Mouse (Mus musculus) hindbrain, postnatal 0 days (tissue): ENCODE data around the gene Lonp2. TPM values are rescaled to one million over a fixed set of nuclear protein-coding genes. Genes with fewer than 3 reads are reported as not detected.

ENCODE experiments used
- ATAC-seq: fragments of 200-750 bp; cut with Nextera tagmentation; 2 replicates; pipeline ENCODE4 v1.8.0; 2017; ENCODE audit warnings: mild to moderate bottlenecking, moderate TSS enrichment, moderate library complexity
- DNase-seq: peaks from one replicate; pipeline ENCODE4 v3.0.0-alpha.2; 2015; ENCODE audit warnings: low spot score
- H3K27ac ChIP-seq: fragments of 300-500 bp; sonication (generic); 2 replicates; pipeline ENCODE4 v1.5.1; 2014; ENCODE audit warnings: mild to moderate bottlenecking
- H3K27me3 ChIP-seq: fragments of 300-500 bp; sonication (generic); 2 replicates; pipeline ENCODE4 v1.6.1; 2014; ENCODE audit warnings: low read length, mixed read lengths; ENCODE audit not compliant: insufficient read depth
- H3K36me3 ChIP-seq: fragments of 300-500 bp; sonication (generic); 2 replicates; pipeline ENCODE4 v1.6.1; 2014; ENCODE audit warnings: low read length, mixed read lengths; ENCODE audit not compliant: insufficient read depth
- H3K4me1 ChIP-seq: fragments of 300-500 bp; sonication (generic); 2 replicates; pipeline ENCODE4 v1.6.1; 2014; ENCODE audit warnings: antibody characterized with exemption, low read length, mixed read lengths; ENCODE audit not compliant: insufficient read depth
- H3K4me2 ChIP-seq: fragments of 300-500 bp; sonication (generic); 2 replicates; pipeline ENCODE4 v1.6.1; 2014; ENCODE audit warnings: low read depth, mild to moderate bottlenecking, low read length, moderate library complexity, mixed read lengths
- H3K4me3 ChIP-seq: fragments of 300-500 bp; sonication (generic); 2 replicates; pipeline ENCODE4 v1.5.1; 2014; ENCODE audit warnings: low read length
- H3K9ac ChIP-seq: fragments of 300-500 bp; sonication (generic); replicated peaks from 2 replicates; pipeline ENCODE4 v1.6.1; 2014; ENCODE audit warnings: mild to moderate bottlenecking, low read length, moderate library complexity, mixed read lengths
- H3K9me3 ChIP-seq: fragments of 300-500 bp; sonication (generic); 2 replicates; pipeline ENCODE4 v1.6.1; 2016; ENCODE audit warnings: low read length, mixed read lengths
- CTCF ChIP-seq: IDR thresholded peaks from 2 replicates; pipeline ENCODE4 v1.5.1; 2016; ENCODE audit warnings: antibody characterized with exemption, control low read depth, low read depth
- WGBS: fragments of 180-500 bp; shearing (Covaris S2); extraction: QIAGEN DNeasy Blood & Tissue Kit; methylation state at CpG from one replicate; pipeline ENCODE4 v1.1.7; 2014; 5-methylcytosine and 5-hydroxymethylcytosine counted together
- polyA plus RNA-seq: library from polyadenylated mRNA; unstranded; fragments of >200 nt; fragmentation: Nextera tagmentation; extraction: Ambion mirVana; gene quantifications from 2 replicates; pipeline ENCODE4 v1.2.1, GENCODE M21; 2015
- total RNA-seq: library from RNA; depleted of rRNA; stranded (reverse); fragments of >200 nt; gene quantifications from 2 replicates; pipeline ENCODE4 v1.2.3, GENCODE M21; 2014

Gene Lonp2
- total and polyA plus RNA-seq, 2 experiments from 2014 or later = 58.8 to 65.2 TPM

DNA sequence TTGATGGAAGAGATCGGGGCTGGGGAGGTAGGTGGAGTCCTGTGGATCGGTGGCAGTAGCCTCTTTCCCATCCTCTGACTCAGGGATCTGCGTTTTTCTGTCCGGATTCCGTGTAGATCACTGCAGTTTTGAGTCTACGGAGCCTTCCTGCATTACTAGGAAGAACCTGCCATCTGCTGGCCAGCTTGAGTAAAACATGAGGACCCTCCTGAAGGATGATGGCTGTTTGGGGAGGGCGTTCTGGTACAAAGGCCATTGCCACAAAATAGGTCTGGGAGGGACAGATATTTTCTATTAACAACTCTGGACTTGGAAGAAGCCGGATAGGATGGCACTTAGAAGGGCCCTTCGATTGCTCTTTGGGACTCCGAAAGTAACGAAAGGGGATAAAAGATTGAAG lies 38.7 kb upstream of the Lonp2 start:
- H3K9ac ChIP-seq = 0 out of 2 replicates have a peak overlapping the region, but pooled peaks have one; percentile 10
- peak; percentile 77 for ATAC-seq
- no peaks in the 10 kb centered on the region for H3K9me3 ChIP-seq
- peak overlapping the region; percentile 57; the same call in 1 of the 2 replicates for H3K27ac ChIP-seq
- H3K36me3 ChIP-seq = no peaks in the 10 kb centered on the region
- peak; percentile 96 for DNase-seq
- TF ChIP-seq CTCF = peak; percentile 86
- H3K4me2 ChIP-seq = peak overlapping the region; percentile 72
- H3K4me1 ChIP-seq = no peaks in the 10 kb centered on the region
- no peaks in the 10 kb centered on the region for H3K27me3 ChIP-seq
- 3% methylated on average over 11 of the region's 11 CpGs for WGBS
- peak overlapping the region; percentile 38 for H3K4me3 ChIP-seq

DNA sequence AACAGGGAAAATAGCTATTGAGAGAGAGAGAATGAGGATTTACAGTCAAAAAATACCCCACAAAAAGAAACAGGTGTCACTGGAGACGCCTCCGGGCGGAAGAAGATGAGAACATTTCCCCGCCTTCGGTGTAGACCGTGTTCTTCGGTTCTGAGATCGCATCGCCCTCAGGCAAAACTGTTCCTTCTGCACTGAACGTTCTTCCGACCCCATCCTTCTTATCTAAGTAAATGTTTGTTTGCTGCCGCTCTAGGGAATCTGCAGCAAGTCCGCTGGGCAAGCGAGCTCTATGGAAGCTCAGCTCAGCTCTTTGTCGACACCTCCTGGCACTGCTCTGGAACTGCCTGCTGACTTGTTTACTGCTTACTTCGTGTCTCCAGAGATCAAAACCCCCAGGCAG lies 38.3 kb upstream of the Lonp2 start:
- DNase-seq = peak; percentile 95
- 2% methylated on average over 16 of the region's 16 CpGs for WGBS
- Histone ChIP-seq H3K27me3 (no peaks in the 10 kb centered on the region), H3K4me2 (peak overlapping the region; percentile 72), H3K27ac (peak overlapping the region; percentile 57; the same call in 1 of the 2 replicates), H3K36me3 (no peaks in the 10 kb centered on the region), H3K9ac (0 out of 2 replicates have a peak overlapping the region, but pooled peaks have one; percentile 10), H3K9me3 (no peaks in the 10 kb centered on the region), H3K4me3 (peak overlapping the region; percentile 38), H3K4me1 (no peaks in the 10 kb centered on the region)
- TF ChIP-seq CTCF = peak; percentile 95
- ATAC-seq = peak; percentile 80

DNA sequence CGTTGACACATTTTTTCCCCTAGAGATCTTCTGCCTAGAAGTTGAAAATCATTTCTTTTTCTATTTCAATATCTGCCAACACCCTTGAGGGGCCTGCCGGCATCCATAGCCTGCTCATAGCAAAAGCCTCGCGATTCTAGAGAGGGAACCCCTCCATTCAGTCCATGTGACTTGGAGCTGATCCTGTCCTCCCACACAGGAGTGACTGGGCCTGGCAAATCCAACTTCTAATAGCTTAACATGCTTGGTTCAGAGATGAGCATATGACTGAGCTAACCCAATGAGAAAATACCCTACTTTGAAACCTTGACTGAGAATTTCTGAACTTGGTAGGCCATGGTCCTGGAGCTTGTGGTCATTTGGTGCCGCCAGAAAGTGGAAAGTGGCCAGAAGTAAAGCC lies 37.8 kb upstream of the Lonp2 start:
- no peak for TF ChIP-seq CTCF
- Histone ChIP-seq H3K27ac (0 out of 2 replicates have a peak overlapping the region, but pooled peaks have one; percentile 57), H3K27me3 (no peaks in the 10 kb centered on the region), H3K9ac (no peak overlapping the region), H3K36me3 (no peaks in the 10 kb centered on the region), H3K4me3 (no peak overlapping the region), H3K4me2 (no peak overlapping the region), H3K4me1 (no peaks in the 10 kb centered on the region), H3K9me3 (no peaks in the 10 kb centered on the region)
- ATAC-seq (no peak), DNase-seq (peak; percentile 3)
- WGBS = 40% methylated on average over 5 of the region's 5 CpGs

DNA sequence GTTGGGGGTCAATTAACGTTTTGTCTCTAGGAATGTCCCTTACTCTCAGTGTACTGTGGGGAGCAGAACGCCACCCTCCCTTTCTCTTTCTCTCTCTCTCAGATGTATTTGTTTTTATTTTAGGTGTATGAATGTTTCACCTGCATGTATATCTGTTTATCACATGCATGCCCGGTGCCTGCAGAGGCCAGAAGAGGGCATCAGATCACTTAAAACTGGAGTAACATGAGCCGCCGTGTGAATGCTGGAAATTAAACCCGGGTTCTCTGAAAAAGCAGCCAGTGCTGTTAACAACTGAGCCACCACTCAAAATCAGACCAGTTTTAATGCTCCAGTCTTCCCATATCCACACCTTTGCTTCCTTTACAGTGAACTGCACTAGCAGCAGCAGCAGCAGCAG lies 37.2 kb upstream of the Lonp2 start:
- peak; percentile 51 for DNase-seq

DNA sequence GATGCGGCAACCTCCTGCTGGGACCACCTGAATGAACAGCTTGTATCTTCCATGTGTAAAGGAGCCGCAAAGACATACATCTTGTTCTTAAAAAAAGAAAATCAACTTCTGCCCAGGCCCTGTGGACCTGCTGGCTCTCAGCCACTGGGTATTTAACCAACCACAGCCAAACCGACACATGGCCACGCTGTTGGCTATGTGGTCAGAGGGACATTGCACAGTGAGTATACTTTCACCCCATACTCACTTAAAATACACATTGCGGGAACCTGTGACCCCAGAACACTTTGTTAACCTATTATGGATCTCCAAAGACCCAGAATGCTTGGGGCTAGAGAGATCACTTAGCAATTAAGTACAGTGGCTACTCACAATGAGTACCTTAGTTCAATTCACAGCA lies 35.5 kb upstream of the Lonp2 start:
- no peak overlapping the region for H3K27ac ChIP-seq
- DNase-seq = no peak
- no peaks in the 10 kb centered on the region for H3K4me1 ChIP-seq
- no peak overlapping the region for H3K4me2 ChIP-seq
- H3K4me3 ChIP-seq = no peak overlapping the region
- TF ChIP-seq CTCF = no peak
- 83% methylated on average over 5 of the region's 5 CpGs for WGBS
- no peaks in the 10 kb centered on the region for H3K36me3 ChIP-seq
- ATAC-seq = no peak
- H3K9me3 ChIP-seq = no peaks in the 10 kb centered on the region
- no peak overlapping the region for H3K9ac ChIP-seq
- H3K27me3 ChIP-seq = no peaks in the 10 kb centered on the region

More for the DNA sequence above, 37.2 kb upstream of the Lonp2 start:
- WGBS = 55% methylated on average over 6 of the region's 6 CpGs
- Histone ChIP-seq H3K36me3 (no peaks in the 10 kb centered on the region), H3K9ac (no peak overlapping the region), H3K4me3 (no peak overlapping the region), H3K9me3 (no peaks in the 10 kb centered on the region), H3K27me3 (no peaks in the 10 kb centered on the region), H3K27ac (no peak overlapping the region), H3K4me1 (no peaks in the 10 kb centered on the region), H3K4me2 (no peak overlapping the region)
- TF ChIP-seq CTCF = peak; percentile 56; the same call in 1 of the 2 replicates
- ATAC-seq = no peak

DNA sequence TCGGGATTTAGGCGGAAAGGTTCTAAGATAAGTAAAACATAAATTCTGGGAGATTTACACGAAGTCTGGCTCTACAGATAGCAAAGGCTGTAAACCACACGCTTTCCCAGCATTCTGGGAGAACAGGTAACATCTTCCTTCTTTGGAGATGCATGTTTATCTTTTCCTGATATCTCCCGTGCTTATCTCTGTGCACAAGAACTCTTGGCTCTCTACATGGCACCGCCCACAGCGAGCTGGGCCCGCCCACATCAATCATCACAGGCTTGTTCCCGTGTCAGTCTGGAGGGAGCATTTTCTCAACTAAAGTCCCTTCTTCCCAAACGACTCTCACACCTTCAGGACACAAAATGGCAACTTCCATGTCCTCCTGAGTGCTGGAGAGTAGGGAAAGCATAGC lies 30.7 kb upstream of the Lonp2 start:
- H3K4me3 ChIP-seq = no peak overlapping the region
- H3K9me3 ChIP-seq = no peaks in the 10 kb centered on the region
- H3K27ac ChIP-seq = no peak overlapping the region
- TF ChIP-seq CTCF = no peak
- no peak for DNase-seq
- H3K4me1 ChIP-seq = no peaks in the 10 kb centered on the region
- no peak overlapping the region for H3K4me2 ChIP-seq
- WGBS = 70% methylated on average over 10 of the region's 10 CpGs
- no peak for ATAC-seq
- no peaks in the 10 kb centered on the region for H3K36me3 ChIP-seq
- no peaks in the 10 kb centered on the region for H3K27me3 ChIP-seq
- H3K9ac ChIP-seq = no peak overlapping the region

DNA sequence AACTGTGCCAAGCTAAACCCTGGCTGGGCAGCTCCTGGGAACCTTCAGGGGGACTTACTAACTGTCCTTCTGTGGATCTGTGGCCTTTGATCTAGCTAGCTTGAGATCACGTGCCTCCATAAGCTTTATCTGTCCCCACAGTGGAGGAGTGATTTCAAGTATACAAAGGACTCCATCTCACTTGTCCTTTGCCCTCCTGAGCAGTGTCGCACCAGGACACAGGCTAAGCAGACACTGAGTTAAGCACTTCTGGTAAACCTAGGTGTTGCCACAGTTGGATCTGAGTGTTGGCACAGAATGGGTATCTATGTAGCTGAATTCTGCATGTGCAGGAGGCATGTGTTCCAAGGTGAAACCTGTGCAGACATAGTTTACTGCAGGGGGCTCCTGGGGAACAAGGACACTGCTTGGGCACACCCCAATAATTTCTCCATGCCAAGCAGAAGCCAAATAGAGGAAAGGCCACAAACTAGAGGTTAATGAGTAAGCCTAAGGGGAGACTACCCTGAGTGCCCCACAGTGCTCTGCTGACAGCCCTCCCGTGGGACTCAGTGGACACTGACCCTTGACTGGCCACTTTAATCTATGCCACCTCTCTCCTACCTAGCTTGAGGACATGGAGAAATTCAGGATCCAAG lies 29.6 kb upstream of the Lonp2 start:
- H3K4me1 ChIP-seq = no peaks in the 10 kb centered on the region
- no peaks in the 10 kb centered on the region for H3K36me3 ChIP-seq
- ATAC-seq (no peak), DNase-seq (no peak)
- no peak overlapping the region for H3K9ac ChIP-seq
- no peaks in the 10 kb centered on the region for H3K27me3 ChIP-seq
- WGBS = 81% methylated on average over 3 of the region's 3 CpGs
- no peak for TF ChIP-seq CTCF
- no peaks in the 10 kb centered on the region for H3K9me3 ChIP-seq
- no peak overlapping the region for H3K27ac ChIP-seq
- no peak overlapping the region for H3K4me3 ChIP-seq
- no peak overlapping the region for H3K4me2 ChIP-seq
